In the genomic region with DNA sequence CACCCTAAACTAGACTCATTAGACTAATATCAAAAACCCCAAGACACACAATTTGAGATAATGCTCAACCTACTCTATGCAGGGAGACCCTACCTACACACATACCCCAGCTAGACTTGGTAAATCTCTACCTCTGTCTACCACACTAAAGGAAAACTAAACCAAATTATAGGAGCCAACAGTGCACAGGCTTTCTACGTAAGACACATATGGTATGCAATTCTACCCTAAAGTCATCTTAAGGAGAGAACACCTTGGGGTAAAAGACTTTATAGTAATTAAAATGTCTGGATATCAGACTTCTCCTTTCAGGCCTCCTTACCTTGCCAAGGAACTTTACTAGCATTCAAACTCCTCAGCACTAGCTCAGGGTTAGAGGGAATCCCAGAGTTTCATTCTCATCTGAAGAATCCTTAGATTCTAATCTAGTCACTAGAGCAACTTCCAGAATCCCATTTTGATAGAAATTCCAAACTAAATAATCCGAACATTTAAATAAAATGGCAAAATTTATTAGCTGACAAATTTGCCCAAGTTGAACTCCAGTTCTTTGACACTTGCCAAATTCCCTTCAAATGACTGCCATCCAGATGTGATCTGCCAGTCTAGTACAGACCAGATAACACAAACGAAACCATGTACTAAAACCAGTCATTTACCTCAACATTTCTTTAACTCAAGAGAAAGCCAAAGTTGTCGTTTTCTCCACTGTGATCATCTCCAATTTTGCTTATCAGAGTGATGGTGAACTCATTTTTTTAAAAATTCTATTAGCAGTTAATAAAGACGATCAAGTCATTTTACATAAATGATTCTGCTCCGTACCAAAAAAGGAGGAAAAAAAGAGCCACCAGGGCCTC, we compare ENCODE assay signal across 9 mouse cellular contexts. TPM values are rescaled to one million over a fixed set of nuclear protein-coding genes. Genes with fewer than 3 reads are reported as not detected.
DNase-seq lines count a peak whose midpoint lies in the region; ATAC-seq lines count a peak whose summit lies in the region.
"Had no signal": no experiment of that assay in that cellular context is flagged by ENCODE, and none has a peak within 500 bp of the region (broad histone marks: within the 10 kb centered on the region; RNA-seq: fewer than 3 reads in every experiment).

No protein-coding gene starts in this region.

- no peaks in the 10 kb centered on the region for H3K9me3 ChIP-seq in kidney, embryonic 14.5 days (ENCODE audit: control insufficient read depth, low read length)
- no peaks in the 10 kb centered on the region for H3K9me3 ChIP-seq in midbrain, embryonic 16.5 days (replicated peaks; ENCODE audit: control insufficient read depth, low read length, poor library complexity, severe bottlenecking)

- 4% methylated on average over 6 of the region's 6 CpGs for WGBS in kidney, embryonic 14.5 days
- WGBS in midbrain, embryonic 16.5 days, result 6% methylated on average over 6 of the region's 6 CpGs

- H3K27ac ChIP-seq in kidney, embryonic 14.5 days (ENCODE audit: low read depth, low read length), result no peak overlapping the region
- no peak overlapping the region for H3K27ac ChIP-seq in brown adipose tissue, adult 24 weeks (replicated peaks; ENCODE audit: low read depth, low read length)
- H3K27ac ChIP-seq in midbrain, embryonic 16.5 days (ENCODE audit: low read length), result no peak overlapping the region

- H3K9ac ChIP-seq in kidney, embryonic 14.5 days (ENCODE audit: low read depth, low read length), result peak overlapping the region; percentile 98; the same call in 1 of the 2 replicates
- H3K9ac ChIP-seq in midbrain, embryonic 16.5 days (ENCODE audit: low read depth, low read length), result no peak overlapping the region

- no peak for DNase-seq in kidney, adult 11 months
- peak; percentile 57 for DNase-seq in induced T-regulatory cell, adult 2 months (ENCODE audit: low read depth)
- no peak for DNase-seq in thymus, postnatal 0 days (ENCODE audit: low spot score)
- DNase-seq in c-Kit-positive CD71-positive TER-119-positive erythroid progenitor cells, embryonic 14.5 days (ENCODE audit: low spot score), result no peak
- DNase-seq in ovary, postnatal 14 days (ENCODE audit: low spot score), result no peak
- DNase-seq: lung, postnatal 14 days had no signal

- H3K4me3 ChIP-seq in kidney, embryonic 14.5 days (ENCODE audit: low read length), result peak overlapping the region; percentile 95
- 0 out of 2 replicates have a peak overlapping the region, but pooled peaks have one; percentile 5 for H3K4me3 ChIP-seq in brown adipose tissue, adult 24 weeks (ENCODE audit: insufficient read depth, low read depth, low read length)
- H3K4me3 ChIP-seq in midbrain, embryonic 16.5 days (ENCODE audit: low read depth, low read length), result peak overlapping the region; percentile 98

- peak overlapping the region; percentile 72 for H3K4me2 ChIP-seq in kidney, embryonic 14.5 days (replicated peaks; ENCODE audit: low read depth, low read length)
- peak overlapping the region; percentile 84 for H3K4me2 ChIP-seq in midbrain, embryonic 16.5 days (ENCODE audit: low read length)

- peaks cover 17% of the 10 kb centered on the region; the same call in 1 of the 2 replicates for H3K36me3 ChIP-seq in kidney, embryonic 14.5 days (ENCODE audit: control insufficient read depth, insufficient read depth, low read length)
- no peaks in the 10 kb centered on the region for H3K36me3 ChIP-seq in midbrain, embryonic 16.5 days (ENCODE audit: control insufficient read depth, insufficient read depth, low read length)

- H3K4me1 ChIP-seq in kidney, embryonic 14.5 days (ENCODE audit: control insufficient read depth, insufficient read depth, low read length), result peaks cover 37% of the 10 kb centered on the region
- peaks cover 8% of the 10 kb centered on the region; the same call in 1 of the 2 replicates for H3K4me1 ChIP-seq in brown adipose tissue, adult 24 weeks (ENCODE audit: control insufficient read depth, insufficient read depth, insufficient read length, low read length)
- H3K4me1 ChIP-seq in midbrain, embryonic 16.5 days (ENCODE audit: control insufficient read depth, insufficient read depth, low read length), result peaks cover 32% of the 10 kb centered on the region

- no peak for ATAC-seq in kidney, embryonic 14.5 days (ENCODE audit: low FRiP score, low TSS enrichment)
- ATAC-seq in midbrain, embryonic 16.5 days, result no peak

- H3K27me3 ChIP-seq in kidney, embryonic 14.5 days (ENCODE audit: control insufficient read depth, insufficient read depth, low read length), result no peaks in the 10 kb centered on the region
- no peaks in the 10 kb centered on the region for H3K27me3 ChIP-seq in midbrain, embryonic 16.5 days (ENCODE audit: control insufficient read depth, insufficient read depth, low read depth, low read length)

RNA-seq across cellular contexts. Expression of a gene that starts 1.8 kb away (rescaled TPM):
- 20.2 and 21.9 TPM in 2 replicates for polyA plus RNA-seq in kidney, embryonic 14.5 days (2014; fragmentation: Nextera tagmentation; extraction: Ambion mirVana)
- 21.4 and 26.4 TPM in 2 replicates for polyA plus RNA-seq in brown adipose tissue, adult 24 weeks (2012; ENCODE audit: insufficient read depth, insufficient read length, missing spikeins)
- 10.2 and 11.9 TPM in 2 replicates for polyA plus RNA-seq in midbrain, embryonic 16.5 days (2015; fragmentation: Nextera tagmentation; extraction: Ambion mirVana)
- 15.7 and 17.0 TPM in 2 replicates for polyA plus RNA-seq in thymus, postnatal 0 days (2015; fragmentation: Nextera tagmentation; extraction: Ambion mirVana)

RNA-seq across cellular contexts. Expression of a gene that starts 2.0 kb away (rescaled TPM):
- 138 and 155 TPM in 2 replicates for polyA plus RNA-seq in kidney, embryonic 14.5 days (2014; fragmentation: Nextera tagmentation; extraction: Ambion mirVana)
- 65.6 and 89.1 TPM in 2 replicates for polyA plus RNA-seq in brown adipose tissue, adult 24 weeks (2012; ENCODE audit: insufficient read depth, insufficient read length, missing spikeins)
- 63.9 and 66.7 TPM in 2 replicates for polyA plus RNA-seq in midbrain, embryonic 16.5 days (2015; fragmentation: Nextera tagmentation; extraction: Ambion mirVana)
- polyA plus RNA-seq in thymus, postnatal 0 days (2015; fragmentation: Nextera tagmentation; extraction: Ambion mirVana), result 123 and 126 TPM in 2 replicates

Comparison
In these comparisons a context has a peak if more than half of its experiments do, and no peak if none do; other contexts are left out.
1. H3K4me3 ChIP-seq: peak in every context shown above with its lines; median percentile 98 in midbrain, embryonic 16.5 days; 95 in kidney, embryonic 14.5 days; 5 in brown adipose tissue, adult 24 weeks.